Mouse (Mus musculus): ENCODE results near the gene Mpv17l2.
A peak's percentile ranks its signal among the peaks of the same experiment; 100 is the strongest.

GRCm38 (mm10) chr8:70720739-70721138, 40.0 kb downstream of the Mpv17l2 start:
- TF ChIP-seq CTCF (IDR thresholded peaks at IDR 0.05; ENCODE audit: low read depth) (peak; percentile 96), EP300 (IDR thresholded peaks at IDR 0.05; ENCODE audit: low read depth) (no peak)

All from heart, postnatal 0 days (tissue).